Mouse (Mus musculus) mouse trophoblast stem cell (cell line): ENCODE results near the gene Gm10477.
"Not testable (repeated sequence)": the region's sequence is repeated elsewhere in the genome, so short reads cannot be mapped to it uniquely, and the experiment has no call there.

ENCODE experiments used
- in situ Hi-C, 2 experiments: fragments of 300-500 bp; cut with MseI, MboI; formaldehyde crosslinking; loops; 2 replicates in 1 of 2; 3 replicates in 1 of 2; pipeline ENCODE4 v1.15.1; 2025

The Gm10477 gene

DNA sequence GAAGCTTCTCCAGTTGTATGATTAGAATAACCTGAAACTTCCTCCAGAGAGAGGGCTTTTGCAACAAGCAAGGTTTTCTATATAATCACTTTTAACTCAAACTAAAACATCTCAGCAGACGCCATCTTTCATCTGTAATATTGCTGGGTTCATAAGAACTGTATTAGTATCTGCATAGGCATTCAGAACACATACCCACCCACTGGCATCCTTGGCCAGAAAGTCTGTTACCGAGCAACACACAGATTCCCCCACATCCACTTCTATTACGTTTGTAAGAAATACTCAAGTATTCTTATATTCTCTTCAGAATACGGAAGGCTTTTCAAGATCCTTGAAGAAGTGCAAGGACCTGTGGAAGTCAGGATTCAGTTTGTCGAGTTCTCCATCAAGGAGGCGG lies at the start of gene Gm10477:
Gene Gm10477 (plus strand): TSS at position 301 of the 400 bp plus-strand sequence.
- in situ Hi-C loops = not testable (repeated sequence)

DNA sequence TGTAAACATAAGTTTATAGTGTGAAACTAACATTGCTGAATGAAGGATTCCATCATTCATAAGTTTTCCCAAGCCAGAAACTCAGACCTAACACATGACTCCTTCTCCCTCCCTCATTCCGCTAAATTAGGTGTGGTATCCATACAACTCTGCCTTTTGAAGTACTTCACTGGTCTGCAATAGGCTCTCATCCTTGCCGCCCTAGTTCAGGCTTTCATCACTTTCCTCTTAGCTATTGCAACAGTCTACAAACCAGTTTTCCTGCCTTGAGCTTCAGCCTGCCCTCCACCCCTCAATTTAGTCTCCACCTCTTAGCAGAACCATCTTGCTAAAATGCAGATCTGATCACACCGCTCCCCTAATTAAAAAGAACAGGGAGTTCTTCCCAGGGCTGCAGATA lies 47.0 kb upstream of the Gm10477 start:
- in situ Hi-C loops = loop anchor here in 1 of 2 experiments (25.0 kb wide), 1 partner anchor 215 kb away; no protein-coding TSS in a partner anchor

DNA sequence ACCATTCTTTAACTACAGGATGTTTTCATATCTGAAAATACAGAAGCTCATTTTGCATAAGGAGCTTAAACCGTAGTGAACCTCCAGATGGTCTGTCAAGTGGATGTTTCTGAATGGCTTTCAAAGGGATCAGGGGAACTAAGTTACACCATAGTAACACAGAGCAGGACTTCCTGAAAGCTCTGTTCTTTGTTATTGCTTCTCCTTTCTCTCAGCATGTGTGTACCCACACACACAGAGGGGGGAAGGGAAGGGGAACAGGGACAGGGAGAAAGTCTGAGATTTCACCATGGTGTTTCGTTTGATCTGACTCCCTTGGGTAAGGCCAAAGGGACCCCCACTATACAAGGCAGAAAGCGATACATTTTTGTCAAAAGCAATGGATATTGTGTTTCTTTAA lies 42.6 kb upstream of the Gm10477 start:
- in situ Hi-C loops = loop anchor here in 1 of 2 experiments (25.0 kb wide), 1 partner anchor 220 kb away; no protein-coding TSS in a partner anchor

DNA sequence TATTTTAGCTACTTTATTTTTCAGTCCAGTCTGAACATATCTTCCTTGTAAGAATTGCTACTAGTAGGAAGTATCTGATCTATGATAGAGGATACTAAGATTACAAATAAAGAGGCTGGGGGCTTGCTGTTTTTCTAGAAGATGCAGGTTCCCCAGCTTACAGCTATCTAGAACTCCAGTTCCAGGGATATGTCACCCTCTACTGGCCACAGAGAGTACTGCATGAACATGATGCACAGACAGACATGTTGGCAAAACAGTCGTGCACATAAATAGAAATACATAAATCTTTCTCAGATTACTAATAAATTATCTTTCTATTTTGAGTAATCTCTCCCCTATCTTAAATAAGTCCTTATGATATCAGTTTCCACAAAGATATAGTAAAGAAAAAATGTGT lies 34.8 kb upstream of the Gm10477 start:
- in situ Hi-C loops = loop anchor here (5.0 to 25.0 kb wide), 2 partner anchors 57 to 227 kb away; no protein-coding TSS in a partner anchor

DNA sequence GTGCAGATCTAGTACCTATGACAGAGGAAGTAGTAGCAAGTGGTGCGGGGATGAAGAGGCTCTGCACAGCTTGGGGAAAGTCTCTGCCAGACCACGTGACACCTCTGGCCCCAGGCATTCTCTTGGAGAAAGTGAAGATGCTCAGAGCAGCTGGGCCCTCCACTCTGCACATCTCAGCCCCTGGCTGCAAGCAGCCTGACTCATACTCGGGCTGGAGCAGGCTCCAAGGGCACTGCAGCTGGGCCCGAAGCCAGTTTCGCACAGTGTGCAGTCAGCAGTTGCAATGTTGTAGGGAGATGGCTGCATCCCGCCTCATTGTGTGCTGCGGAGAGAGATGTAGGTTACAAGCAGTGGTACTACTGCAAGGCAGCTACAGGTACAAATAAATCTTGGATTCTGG lies 27.3 kb upstream of the Gm10477 start:
- in situ Hi-C loops = loop anchor here in 1 of 2 experiments (25.0 kb wide), 1 partner anchor 235 kb away; no protein-coding TSS in a partner anchor

DNA sequence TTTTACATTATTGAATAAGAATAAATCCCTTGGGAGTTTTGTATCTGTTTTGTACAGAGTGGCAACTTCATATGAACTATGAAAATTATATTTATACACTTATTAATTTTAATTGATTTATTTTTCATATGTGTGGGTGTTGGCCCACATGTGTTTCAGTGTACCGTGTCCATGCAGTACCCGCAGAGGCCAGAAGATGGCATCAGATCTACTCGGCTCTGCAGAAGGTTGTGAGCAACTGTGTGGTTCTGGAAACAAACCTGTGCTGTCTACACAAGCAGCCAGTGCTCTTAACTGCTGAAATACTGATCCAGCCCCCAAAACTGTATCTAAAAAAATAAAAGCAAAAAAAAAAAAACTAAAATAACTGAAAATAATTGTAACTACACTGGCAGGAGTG lies 6.7 kb downstream of the Gm10477 start:
- in situ Hi-C loops = no loop called here

DNA sequence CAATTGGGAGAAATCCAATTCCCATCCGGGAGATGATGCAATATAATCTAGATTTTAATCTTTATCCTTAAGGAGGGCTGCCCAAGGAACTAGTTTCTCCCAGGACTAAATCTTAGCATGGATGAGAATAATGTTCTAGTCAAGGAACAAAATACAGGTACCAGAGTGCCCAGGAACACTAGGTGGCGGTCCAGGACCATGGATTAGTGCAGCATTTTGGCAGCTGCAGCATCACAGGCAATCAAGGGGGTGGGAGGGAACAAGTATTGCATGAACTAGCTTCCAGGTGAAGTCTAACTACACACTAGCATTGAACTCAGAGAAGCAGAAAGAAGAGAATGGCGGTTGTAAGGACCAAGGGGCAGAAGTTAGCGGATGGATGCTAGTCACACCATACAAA lies 12.6 kb downstream of the Gm10477 start:
- in situ Hi-C loops = no loop called here

DNA sequence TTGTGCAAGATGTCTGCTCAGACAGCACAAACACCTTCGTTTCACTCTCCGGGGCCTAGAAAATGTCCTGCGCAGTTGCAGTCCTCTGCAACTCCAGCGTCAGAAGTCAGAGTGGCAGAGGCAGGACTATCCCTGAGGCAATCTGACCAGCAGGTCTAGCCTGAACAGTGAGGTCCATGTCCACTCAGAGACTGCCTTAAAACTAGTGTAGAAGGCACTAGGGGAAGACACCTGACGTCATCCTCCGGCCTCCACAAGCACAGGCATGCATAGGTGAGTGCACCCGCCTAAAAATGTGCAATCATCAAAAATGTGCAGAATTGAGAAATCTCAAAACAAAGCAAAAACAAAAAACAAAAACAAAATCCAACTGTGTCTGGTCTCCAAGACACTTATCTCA lies 25.0 kb downstream of the Gm10477 start, which contains the start of gene Gm648:
Gene Gm648 (minus strand): TSS at position 101 of the 400 bp plus-strand sequence.
- in situ Hi-C loops = no loop called here

DNA sequence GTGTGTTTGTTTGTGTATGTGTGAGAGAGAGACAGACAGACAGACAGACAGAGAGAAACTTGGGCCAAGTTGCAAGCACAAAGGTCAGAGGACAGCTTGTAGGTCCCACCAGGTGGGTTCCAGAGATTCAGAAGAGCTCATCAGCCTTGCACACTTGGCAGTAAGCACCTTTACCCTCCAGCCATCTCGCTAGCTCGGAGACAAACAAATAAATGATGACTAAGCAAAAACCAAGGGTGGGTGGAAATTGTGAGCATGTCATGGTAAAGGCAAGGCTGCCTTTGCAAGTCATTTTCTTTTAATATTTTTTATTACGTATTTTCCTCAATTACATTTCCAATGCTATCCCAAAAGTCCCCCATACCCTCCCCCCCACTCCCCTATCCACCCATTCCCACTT lies 29.0 kb downstream of the Gm10477 start:
- in situ Hi-C loops = no loop called here

DNA sequence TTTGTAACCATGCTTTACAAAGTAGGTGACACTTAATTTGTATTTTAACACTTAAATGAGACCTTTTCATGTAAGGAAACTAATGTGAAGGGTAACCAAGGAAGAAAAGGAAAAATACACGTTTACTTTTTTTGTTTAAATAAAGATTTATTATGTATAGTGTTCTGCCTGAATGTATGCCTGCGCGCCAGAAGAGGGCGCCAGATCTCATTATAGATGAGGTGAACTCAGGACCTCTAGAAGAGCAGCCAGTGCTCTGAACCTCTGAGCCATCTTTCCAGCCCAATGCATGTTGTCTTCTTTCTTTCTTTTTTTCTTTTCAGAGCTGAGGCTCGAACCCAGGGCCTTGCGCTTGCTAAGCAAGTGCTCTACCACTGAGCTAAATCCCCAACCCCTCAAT lies 47.9 kb downstream of the Gm10477 start:
- in situ Hi-C loops = no loop called here
